Mouse (Mus musculus): ENCODE results near the gene Abi3bp. TPM values are rescaled to one million over a fixed set of nuclear protein-coding genes. Genes with fewer than 3 reads are reported as not detected.

Gene Abi3bp
- total and polyA plus RNA-seq, 2 experiments from 2014 or later, result 0.33 to 0.60 TPM

DNA sequence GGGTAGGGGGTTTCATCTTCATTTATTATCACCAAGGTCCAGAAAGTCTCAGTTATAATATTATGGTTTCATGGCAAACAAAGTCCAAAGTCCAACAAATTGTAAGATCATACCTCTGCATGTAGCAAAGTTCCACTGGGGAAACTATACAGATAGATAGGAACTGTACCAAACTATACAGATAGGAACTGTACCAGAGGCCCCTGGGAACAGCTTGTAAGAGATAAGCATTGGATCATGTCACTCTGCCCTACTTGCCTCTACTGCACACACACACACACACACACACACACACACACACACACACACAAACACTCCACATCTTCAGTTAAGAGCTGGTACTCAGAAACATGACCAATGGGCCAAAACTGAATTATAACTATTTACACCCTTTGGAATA lies 241.4 kb downstream of the Abi3bp start:
- H3K9me3 ChIP-seq (ENCODE audit: low read length), result no peaks in the 10 kb centered on the region
- no peak overlapping the region for H3K4me3 ChIP-seq (ENCODE audit: low read depth, low read length)
- H3K4me2 ChIP-seq (ENCODE audit: low read depth, low read length, poor library complexity, severe bottlenecking), result no peak overlapping the region
- TF ChIP-seq CTCF (IDR thresholded peaks at IDR 0.05), result no peak
- H3K4me1 ChIP-seq (ENCODE audit: insufficient read depth, low read length), result peaks cover 8% of the 10 kb centered on the region; the same call in 1 of the 2 replicates
- H3K27me3 ChIP-seq (ENCODE audit: insufficient read depth, low read length), result no peaks in the 10 kb centered on the region
- H3K36me3 ChIP-seq (ENCODE audit: insufficient read depth, low read length), result no peaks in the 10 kb centered on the region
- no peak overlapping the region for H3K9ac ChIP-seq (replicated peaks; ENCODE audit: low read length, poor library complexity, severe bottlenecking)
- no peak for ATAC-seq (ENCODE audit: low FRiP score)
- no peak for DNase-seq (ENCODE audit: low spot score)
- no peak overlapping the region for H3K27ac ChIP-seq (ENCODE audit: low read depth, low read length)

DNA sequence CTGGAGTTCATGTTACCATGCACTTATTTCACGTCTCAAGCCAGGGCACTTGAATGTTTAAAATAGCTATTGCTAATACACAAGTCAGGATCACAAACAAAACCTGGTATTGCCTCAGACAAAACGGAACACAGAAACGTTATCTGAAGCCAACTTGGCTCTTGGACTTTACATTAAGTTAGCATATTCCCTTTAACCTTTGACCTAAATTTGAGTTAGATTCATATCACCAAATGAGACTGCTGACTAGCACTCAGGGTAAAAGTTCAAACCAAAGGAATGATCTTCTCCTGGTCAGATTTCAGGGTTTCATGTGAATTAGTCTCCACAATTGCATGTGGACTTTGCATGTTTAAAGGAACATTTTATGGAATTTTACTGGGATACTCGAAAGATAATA lies 244.7 kb downstream of the Abi3bp start:
- Histone ChIP-seq H3K4me2 (ENCODE audit: low read depth, low read length, poor library complexity, severe bottlenecking) (no peak overlapping the region), H3K36me3 (ENCODE audit: insufficient read depth, low read length) (no peaks in the 10 kb centered on the region), H3K9ac (replicated peaks; ENCODE audit: low read length, poor library complexity, severe bottlenecking) (no peak overlapping the region), H3K27ac (ENCODE audit: low read depth, low read length) (no peak overlapping the region), H3K4me3 (ENCODE audit: low read depth, low read length) (no peak overlapping the region), H3K27me3 (ENCODE audit: insufficient read depth, low read length) (no peaks in the 10 kb centered on the region), H3K9me3 (ENCODE audit: low read length) (no peaks in the 10 kb centered on the region), H3K4me1 (ENCODE audit: insufficient read depth, low read length) (no peaks in the 10 kb centered on the region)
- WGBS, result 73% methylated on average over 4 of the region's 4 CpGs
- DNase-seq (ENCODE audit: low spot score), result no peak
- no peak for TF ChIP-seq CTCF (IDR thresholded peaks at IDR 0.05)
- no peak for ATAC-seq (ENCODE audit: low FRiP score)

DNA sequence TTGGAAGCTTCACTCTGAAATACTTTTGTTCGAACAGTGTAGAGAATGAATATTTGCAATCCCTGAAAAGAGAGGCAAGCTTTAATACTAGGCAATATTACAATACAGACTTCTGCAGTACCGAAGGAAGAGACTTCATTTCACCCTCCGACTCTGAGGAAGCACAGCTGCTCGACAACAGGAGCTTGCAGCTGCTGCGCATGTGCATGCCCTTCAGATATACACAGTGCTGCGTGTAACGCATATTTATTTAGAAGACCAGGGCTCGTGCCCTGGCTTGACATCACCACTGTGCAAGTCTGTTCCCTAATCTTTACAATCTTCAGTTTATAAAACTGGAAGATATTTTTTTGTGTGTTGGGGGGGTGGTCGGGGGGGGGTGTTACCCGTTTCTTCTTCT lies 247.2 kb downstream of the Abi3bp start:
- Histone ChIP-seq H3K27me3 (ENCODE audit: insufficient read depth, low read length) (no peaks in the 10 kb centered on the region), H3K4me3 (ENCODE audit: low read depth, low read length) (no peak overlapping the region), H3K27ac (ENCODE audit: low read depth, low read length) (no peak overlapping the region), H3K9ac (replicated peaks; ENCODE audit: low read length, poor library complexity, severe bottlenecking) (no peak overlapping the region), H3K9me3 (ENCODE audit: low read length) (no peaks in the 10 kb centered on the region), H3K36me3 (ENCODE audit: insufficient read depth, low read length) (no peaks in the 10 kb centered on the region), H3K4me2 (ENCODE audit: low read depth, low read length, poor library complexity, severe bottlenecking) (no peak overlapping the region), H3K4me1 (ENCODE audit: insufficient read depth, low read length) (no peaks in the 10 kb centered on the region)
- DNase-seq (ENCODE audit: low spot score) (no peak), ATAC-seq (ENCODE audit: low FRiP score) (no peak)
- TF ChIP-seq CTCF (IDR thresholded peaks at IDR 0.05), result no peak
- 74% methylated on average over 10 of the region's 10 CpGs for WGBS

DNA sequence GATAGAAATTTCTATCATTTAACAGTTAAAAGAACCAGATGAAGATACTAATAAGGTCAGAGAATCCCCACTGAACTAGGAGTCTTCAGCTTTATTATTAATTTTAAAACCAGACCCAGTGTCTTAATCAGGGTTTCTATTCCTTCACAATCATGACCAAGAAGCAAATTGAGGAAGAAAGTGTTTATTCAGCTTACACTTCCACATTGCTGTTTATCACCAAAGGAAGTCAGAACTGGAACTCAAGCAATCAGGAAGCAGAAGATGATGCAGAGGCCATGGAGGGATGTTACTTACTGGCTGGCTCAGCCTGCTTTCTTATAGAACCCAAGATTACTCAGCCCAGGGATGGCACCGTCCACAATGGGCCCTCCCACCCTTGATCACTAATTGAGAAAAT lies 251.4 kb downstream of the Abi3bp start:
- H3K9me3 ChIP-seq (ENCODE audit: low read length), result no peaks in the 10 kb centered on the region
- H3K9ac ChIP-seq (replicated peaks; ENCODE audit: low read length, poor library complexity, severe bottlenecking), result no peak overlapping the region
- H3K4me2 ChIP-seq (ENCODE audit: low read depth, low read length, poor library complexity, severe bottlenecking), result no peak overlapping the region
- H3K27ac ChIP-seq (ENCODE audit: low read depth, low read length), result no peak overlapping the region
- 32% methylated on average over 1 of the region's 1 CpGs for WGBS
- DNase-seq (ENCODE audit: low spot score) (no peak), ATAC-seq (ENCODE audit: low FRiP score) (no peak)
- no peaks in the 10 kb centered on the region for H3K4me1 ChIP-seq (ENCODE audit: insufficient read depth, low read length)
- H3K27me3 ChIP-seq (ENCODE audit: insufficient read depth, low read length), result no peaks in the 10 kb centered on the region
- no peak for TF ChIP-seq CTCF (IDR thresholded peaks at IDR 0.05)
- H3K36me3 ChIP-seq (ENCODE audit: insufficient read depth, low read length), result no peaks in the 10 kb centered on the region
- H3K4me3 ChIP-seq (ENCODE audit: low read depth, low read length), result no peak overlapping the region

Other genes with a start within 250 kb of the Abi3bp start
- gene Tfg, start 239.6 kb downstream of the Abi3bp start, total RNA-seq (2014; rRNA removed), result 114 and 124 TPM in 2 replicates
- gene Tfg, start 239.6 kb downstream of the Abi3bp start, polyA plus RNA-seq (2015; fragmentation: Nextera tagmentation; extraction: Ambion mirVana), result 163 and 165 TPM in 2 replicates

All from midbrain, postnatal 0 days (tissue).